Mouse (Mus musculus) MEL (cell line): Measurements from ENCODE around the gene Bod1. TPM values are rescaled to one million over a fixed set of nuclear protein-coding genes. Genes with fewer than 3 reads are reported as not detected.

Experiments used
- DNase-seq: peaks from one replicate; pipeline ENCODE4 v3.0.0; 2011; ENCODE audit warnings: low read depth, low spot score
- H3K27ac ChIP-seq: 2 replicates; pipeline ENCODE4 v1.5.1; 2012; ENCODE audit warnings: low read depth, mild to moderate bottlenecking, control low read depth, low read length, moderate library complexity; ENCODE audit not compliant: control insufficient read depth
- H3K27me3 ChIP-seq, 2 experiments: fragments of 150-350 bp in 1 of 2; sonication (generic) in 1 of 2; 2 replicates each; pipeline ENCODE4 v1.6.1; 2012; ENCODE audit warnings: low read length in 2 of 2, mild to moderate bottlenecking in 2 of 2, improper control_type of control experiment in 1 of 2, moderate library complexity in 1 of 2; ENCODE audit not compliant: insufficient read depth in 2 of 2, control insufficient read depth in 1 of 2
- H3K36me3 ChIP-seq, 2 experiments: 2 replicates each; pipeline ENCODE4 v1.6.1; 2012 to 2014; ENCODE audit warnings: low read length in 2 of 2, improper control_type of control experiment in 1 of 2, inconsistent platforms in 1 of 2, mild to moderate bottlenecking in 1 of 2; ENCODE audit not compliant: insufficient read depth in 2 of 2, control insufficient read depth in 1 of 2
- H3K4me1 ChIP-seq, 2 experiments: fragments of 150-350 bp in 1 of 2; sonication (generic) in 1 of 2; 2 replicates each; pipeline ENCODE4 v1.6.1; 2012; ENCODE audit warnings: low read length in 2 of 2, improper control_type of control experiment in 1 of 2, mild to moderate bottlenecking in 1 of 2; ENCODE audit not compliant: insufficient read depth in 2 of 2, control insufficient read depth in 1 of 2
- H3K4me3 ChIP-seq, 2 experiments: fragments of 150-350 bp in 1 of 2; sonication (generic) in 1 of 2; 2 replicates each; pipeline ENCODE4 v1.5.1; 2012; ENCODE audit warnings: low read depth in 2 of 2, low read length in 2 of 2, mild to moderate bottlenecking in 2 of 2, moderate library complexity in 2 of 2, control low read depth in 1 of 2, improper control_type of control experiment in 1 of 2; ENCODE audit not compliant: control insufficient read depth in 1 of 2, insufficient read depth in 1 of 2
- H3K79me2 ChIP-seq: 2 replicates; pipeline ENCODE4 v1.6.1; 2012; ENCODE audit warnings: mild to moderate bottlenecking, low read length, moderate library complexity; ENCODE audit not compliant: control insufficient read depth, poor library complexity, insufficient read depth
- H3K9ac ChIP-seq: 2 replicates; pipeline ENCODE4 v1.6.1; 2012; ENCODE audit warnings: low read depth, mild to moderate bottlenecking, control low read depth, low read length, moderate library complexity; ENCODE audit not compliant: control insufficient read depth, poor library complexity, severe bottlenecking
- H3K9me3 ChIP-seq: fragments of 150-350 bp; sonication (generic); replicated peaks from 2 replicates; pipeline ENCODE4 v1.6.1; 2012; ENCODE audit warnings: mild to moderate bottlenecking, low read length, improper control_type of control experiment, moderate library complexity; ENCODE audit not compliant: insufficient read depth
- BHLHE40 ChIP-seq: IDR thresholded peaks from 2 replicates; pipeline ENCODE4 v1.6.1; 2012; ENCODE audit warnings: low read depth, mild to moderate bottlenecking, inconsistent platforms, low read length, improper control_type of control experiment, borderline replicate concordance
- CHD1 ChIP-seq: IDR thresholded peaks from 2 replicates; pipeline ENCODE4 v1.6.1; 2012; ENCODE audit warnings: low read depth, mild to moderate bottlenecking, inconsistent platforms, low read length, improper control_type of control experiment
- CHD2 ChIP-seq: IDR thresholded peaks from 2 replicates; pipeline ENCODE4 v1.6.1; 2011; ENCODE audit warnings: low read length, improper control_type of control experiment
- E2F4 ChIP-seq: IDR thresholded peaks from 2 replicates; pipeline ENCODE4 v1.6.1; 2011; ENCODE audit warnings: low read depth, low read length, improper control_type of control experiment, borderline replicate concordance
- ELF1 ChIP-seq: IDR thresholded peaks from 2 replicates; pipeline ENCODE4 v1.6.1; 2014; ENCODE audit warnings: low read depth, mild to moderate bottlenecking, inconsistent platforms, low read length, improper control_type of control experiment, moderate library complexity
- EP300 ChIP-seq, 2 experiments: IDR thresholded peaks; 2 replicates each; pipeline ENCODE4 v1.6.1; 2011; ENCODE audit warnings: improper control_type of control experiment in 2 of 2, low read length in 2 of 2, low read depth in 1 of 2, mild to moderate bottlenecking in 1 of 2
- ETS1 ChIP-seq: IDR thresholded peaks from 2 replicates; pipeline ENCODE4 v1.6.1; 2012; ENCODE audit warnings: low read depth, mild to moderate bottlenecking, inconsistent platforms, low read length, improper control_type of control experiment, moderate library complexity
- GABPA ChIP-seq: IDR thresholded peaks from 2 replicates; pipeline ENCODE4 v1.6.1; 2012; ENCODE audit warnings: low read depth, mild to moderate bottlenecking, inconsistent platforms, low read length, improper control_type of control experiment, moderate library complexity
- GATA1 ChIP-seq: IDR thresholded peaks from 2 replicates; pipeline ENCODE4 v1.6.1; 2011; ENCODE audit warnings: low read depth, low read length, improper control_type of control experiment
- HCFC1 ChIP-seq: IDR thresholded peaks from 2 replicates; pipeline ENCODE4 v1.6.1; 2012; ENCODE audit warnings: low read depth, mild to moderate bottlenecking, inconsistent platforms, low read length, improper control_type of control experiment, moderate library complexity
- KAT2A ChIP-seq: conservative IDR thresholded peaks from 2 replicates; pipeline ENCODE4 v1.6.1; 2012; ENCODE audit warnings: low read depth, low read length, improper control_type of control experiment, inconsistent platforms
- MAFK ChIP-seq: IDR thresholded peaks from 2 replicates; pipeline ENCODE4 v1.6.1; 2011; ENCODE audit warnings: low read depth, mild to moderate bottlenecking, low read length, improper control_type of control experiment, borderline replicate concordance
- MAX ChIP-seq: IDR thresholded peaks from 2 replicates; pipeline ENCODE4 v1.6.1; 2011; ENCODE audit warnings: low read length, improper control_type of control experiment
- MAZ ChIP-seq: IDR thresholded peaks from 2 replicates; pipeline ENCODE4 v1.6.1; 2012; ENCODE audit warnings: low read depth, mild to moderate bottlenecking, inconsistent platforms, low read length, improper control_type of control experiment
- MEF2A ChIP-seq: IDR thresholded peaks from 2 replicates; pipeline ENCODE4 v1.6.1; 2014; ENCODE audit warnings: low read depth, mild to moderate bottlenecking, inconsistent platforms, low read length, improper control_type of control experiment; ENCODE audit not compliant: poor library complexity, insufficient replicate concordance, severe bottlenecking; ENCODE audit errors: extremely low read depth
- MXI1 ChIP-seq: IDR thresholded peaks from 2 replicates; pipeline ENCODE4 v1.6.1; 2011; ENCODE audit warnings: mild to moderate bottlenecking, low read depth, low read length, improper control_type of control experiment
- MYB ChIP-seq: IDR thresholded peaks from 2 replicates; pipeline ENCODE4 v1.6.1; 2011; ENCODE audit warnings: mild to moderate bottlenecking, low read depth, low read length, improper control_type of control experiment
- MYC ChIP-seq: IDR thresholded peaks from 2 replicates; pipeline ENCODE4 v1.6.1; 2011; ENCODE audit warnings: low read depth, mild to moderate bottlenecking, low read length, improper control_type of control experiment, moderate library complexity
- POLR2A ChIP-seq, 2 experiments: IDR thresholded peaks; 2 replicates each; pipeline ENCODE4 v1.6.1; 2011 to 2012; ENCODE audit warnings: low read length in 2 of 2, mild to moderate bottlenecking in 2 of 2, control low read depth in 1 of 2, improper control_type of control experiment in 1 of 2, low read depth in 1 of 2, moderate library complexity in 1 of 2; ENCODE audit not compliant: control insufficient read depth in 1 of 2, insufficient read depth in 1 of 2, poor library complexity in 1 of 2
- POLR2AphosphoS2 ChIP-seq: IDR thresholded peaks from 2 replicates; pipeline ENCODE4 v1.6.1; 2011; ENCODE audit warnings: low read length, improper control_type of control experiment
- POLR2AphosphoS5 ChIP-seq: IDR thresholded peaks from 2 replicates; pipeline ENCODE4 v1.6.1; 2012; ENCODE audit warnings: low read depth, borderline replicate concordance, mild to moderate bottlenecking, inconsistent platforms, low read length, moderate library complexity, mixed read lengths
- RCOR1 ChIP-seq: IDR thresholded peaks from 2 replicates; pipeline ENCODE4 v1.6.1; 2012; ENCODE audit warnings: low read depth, mild to moderate bottlenecking, inconsistent platforms, low read length, improper control_type of control experiment
- SMC3 ChIP-seq: IDR thresholded peaks from 2 replicates; pipeline ENCODE4 v1.6.1; 2011; ENCODE audit warnings: low read depth, low read length, improper control_type of control experiment
- TAL1 ChIP-seq: IDR thresholded peaks from 2 replicates; pipeline ENCODE4 v1.6.1; 2012; ENCODE audit warnings: mild to moderate bottlenecking, inconsistent platforms, low read length, moderate library complexity, mixed read lengths
- TBP ChIP-seq: IDR thresholded peaks from 2 replicates; pipeline ENCODE4 v1.8.0; 2011; ENCODE audit warnings: low read depth, low read length, improper control_type of control experiment
- UBTF ChIP-seq: IDR thresholded peaks from 2 replicates; pipeline ENCODE4 v1.6.1; 2012; ENCODE audit warnings: low read depth, mild to moderate bottlenecking, inconsistent platforms, low read length, improper control_type of control experiment, moderate library complexity, borderline replicate concordance; ENCODE audit not compliant: insufficient read depth
- USF1 ChIP-seq: IDR thresholded peaks from 2 replicates; pipeline ENCODE4 v1.6.1; 2014; ENCODE audit warnings: low read depth, mild to moderate bottlenecking, inconsistent platforms, low read length, improper control_type of control experiment, moderate library complexity
- USF2 ChIP-seq, 2 experiments: IDR thresholded peaks; 2 replicates each; pipeline ENCODE4 v1.6.1; 2011 to 2012; ENCODE audit warnings: improper control_type of control experiment in 2 of 2, low read length in 2 of 2, borderline replicate concordance in 1 of 2, inconsistent platforms in 1 of 2, low read depth in 1 of 2, mild to moderate bottlenecking in 1 of 2; ENCODE audit not compliant: insufficient read depth in 1 of 2
- ZC3H11A ChIP-seq: IDR thresholded peaks from 2 replicates; pipeline ENCODE4 v1.6.1; 2012; ENCODE audit warnings: low read depth, mild to moderate bottlenecking, inconsistent platforms, low read length, improper control_type of control experiment
- ZKSCAN1 ChIP-seq: IDR thresholded peaks from 2 replicates; pipeline ENCODE4 v1.6.1; 2012; ENCODE audit warnings: low read depth, mild to moderate bottlenecking, inconsistent platforms, low read length, improper control_type of control experiment, moderate library complexity
- ZMIZ1 ChIP-seq: IDR thresholded peaks from 2 replicates; pipeline ENCODE4 v1.6.1; 2012; ENCODE audit warnings: low read depth, mild to moderate bottlenecking, inconsistent platforms, low read length, improper control_type of control experiment, moderate library complexity
- ZNF384 ChIP-seq: IDR thresholded peaks from 2 replicates; pipeline ENCODE4 v1.6.1; 2012; ENCODE audit warnings: low read depth, mild to moderate bottlenecking, inconsistent platforms, low read length, improper control_type of control experiment
- polyA plus RNA-seq, 2 experiments: library from polyadenylated mRNA; stranded (reverse) in 1 of 2; unstranded in 1 of 2; fragments of >175 nt in 1 of 2; fragments of >200 nt in 1 of 2; gene quantifications; 2 replicates each; pipeline versions ENCODE4 v1.2.1 to v1.2.4; 2012; ENCODE audit warnings: low replicate concordance in 2 of 2, low read depth in 1 of 2; ENCODE audit not compliant: insufficient read length in 2 of 2, insufficient read depth in 1 of 2, missing spikeins in 1 of 2
- total RNA-seq: library from RNA; depleted of rRNA; stranded (reverse); fragments of 300-350 nt; gene quantifications from 2 replicates; pipeline ENCODE4 v1.2.3, GENCODE M21; 2012

Gene Bod1
- total and polyA plus RNA-seq, 3 experiments = 40.0 to 47.3 TPM; not detected in 1

DNA sequence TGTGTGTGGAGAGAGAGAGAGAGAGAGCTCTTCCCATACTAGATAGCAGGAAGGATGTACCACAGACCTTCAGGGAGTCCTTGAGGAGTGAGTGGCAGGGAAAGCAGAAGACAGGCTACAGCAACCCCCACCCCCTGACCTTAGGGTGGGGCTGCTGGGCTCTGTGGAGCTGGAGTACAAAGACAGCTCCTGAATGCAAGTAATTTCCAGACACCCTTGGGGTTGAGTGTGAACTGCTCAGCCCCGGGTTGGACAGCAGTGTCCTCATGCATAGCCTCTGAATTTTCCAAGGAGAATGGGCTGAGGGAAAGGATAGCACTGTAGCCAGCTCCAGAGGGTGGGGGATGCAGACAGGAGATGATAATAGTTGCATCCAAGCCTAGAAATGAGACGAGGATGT is 50.9 kb downstream of the Bod1 start:
- H3K9me3 ChIP-seq = no peaks in the 10 kb centered on the region
- H3K36me3 ChIP-seq = no peaks in the 10 kb centered on the region
- no peak overlapping the region for H3K4me3 ChIP-seq
- H3K27ac ChIP-seq = no peak overlapping the region
- no peaks in the 10 kb centered on the region for H3K79me2 ChIP-seq
- no peak overlapping the region for H3K9ac ChIP-seq
- no peak for DNase-seq
- H3K4me1 ChIP-seq = peaks cover 0 to 9% of the 10 kb centered on the region in 2 experiments; a peak in 2 of 4 replicates
- H3K27me3 ChIP-seq = no peaks in the 10 kb centered on the region; a peak in 1 of 4 replicates
- TF ChIP-seq MXI1 (no peak), MYC (no peak), E2F4 (no peak), ZKSCAN1 (no peak)

DNA sequence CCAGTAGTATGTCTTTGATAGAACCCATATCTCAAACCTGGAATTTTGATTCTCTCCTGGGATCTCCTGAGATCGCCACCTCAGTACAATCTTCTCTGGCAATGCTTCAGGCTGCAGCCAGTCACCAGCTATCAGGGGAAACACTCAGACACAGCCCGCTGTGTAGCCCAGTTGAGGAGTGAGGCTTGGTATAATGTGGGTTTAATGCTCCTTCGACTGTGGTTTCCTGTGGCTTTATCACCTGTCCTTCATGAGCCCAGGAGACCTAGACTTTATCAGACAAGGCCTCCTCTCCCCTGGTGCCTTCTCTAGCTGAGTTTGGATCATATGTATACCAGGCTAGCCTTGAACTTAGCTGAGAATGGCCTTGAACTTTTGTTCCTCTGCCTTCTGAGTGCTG is 53.9 kb downstream of the Bod1 start:
- Histone ChIP-seq H3K36me3 (no peaks in the 10 kb centered on the region), H3K9me3 (no peaks in the 10 kb centered on the region), H3K9ac (no peak overlapping the region), H3K4me1 (peaks cover 0 to 9% of the 10 kb centered on the region in 2 experiments; a peak in 2 of 4 replicates), H3K27me3 (no peaks in the 10 kb centered on the region), H3K27ac (no peak overlapping the region), H3K4me3 (no peak overlapping the region), H3K79me2 (no peaks in the 10 kb centered on the region)
- DNase-seq = peak; percentile 69
- TF ChIP-seq CHD1 (no peak), POLR2AphosphoS5 (no peak), KAT2A (no peak), ZNF384 (no peak), GATA1 (0 out of 2 replicates have a peak, but pooled peaks have one; percentile 32), MYC (no peak), POLR2A (IDR thresholded peaks at IDR 0.05; ENCODE audit: control insufficient read depth in 1 of 2, insufficient read depth in 1 of 2, low read depth in 1 of 2, low read length in 2 of 2, poor library complexity in 1 of 2) (no peak), MAX (no peak), SMC3 (no peak), CHD2 (no peak), GABPA (no peak), ELF1 (no peak), MAFK (no peak), TAL1 (peak; percentile 46), MXI1 (no peak), ZC3H11A (no peak), USF2 (IDR thresholded peaks at IDR 0.05; ENCODE audit: borderline replicate concordance in 1 of 2, insufficient read depth in 1 of 2, low read depth in 1 of 2, low read length in 2 of 2) (no peak), HCFC1 (no peak), ZMIZ1 (no peak), UBTF (no peak), USF1 (no peak), BHLHE40 (0 out of 2 replicates have a peak, but pooled peaks have one; percentile 11), MAZ (no peak), EP300 (IDR thresholded peaks at IDR 0.05; ENCODE audit: low read depth in 1 of 2, low read length in 2 of 2) (peak; percentile 70), MYB (no peak), TBP (no peak), RCOR1 (peak; percentile 8; the same call in 1 of the 2 replicates), MEF2A (no peak), POLR2AphosphoS2 (no peak), ETS1 (peak; percentile 58)
